Mouse (Mus musculus): ENCODE measurements around the gene Akt3. TPM values are rescaled to one million over a fixed set of nuclear protein-coding genes. Genes with fewer than 3 reads are reported as not detected.
A peak's percentile ranks its signal among the peaks of the same experiment; 100 is the strongest.

Gene Akt3
- total and polyA plus RNA-seq, 2 experiments from 2014 or later, result 18.6 to 143 TPM

DNA sequence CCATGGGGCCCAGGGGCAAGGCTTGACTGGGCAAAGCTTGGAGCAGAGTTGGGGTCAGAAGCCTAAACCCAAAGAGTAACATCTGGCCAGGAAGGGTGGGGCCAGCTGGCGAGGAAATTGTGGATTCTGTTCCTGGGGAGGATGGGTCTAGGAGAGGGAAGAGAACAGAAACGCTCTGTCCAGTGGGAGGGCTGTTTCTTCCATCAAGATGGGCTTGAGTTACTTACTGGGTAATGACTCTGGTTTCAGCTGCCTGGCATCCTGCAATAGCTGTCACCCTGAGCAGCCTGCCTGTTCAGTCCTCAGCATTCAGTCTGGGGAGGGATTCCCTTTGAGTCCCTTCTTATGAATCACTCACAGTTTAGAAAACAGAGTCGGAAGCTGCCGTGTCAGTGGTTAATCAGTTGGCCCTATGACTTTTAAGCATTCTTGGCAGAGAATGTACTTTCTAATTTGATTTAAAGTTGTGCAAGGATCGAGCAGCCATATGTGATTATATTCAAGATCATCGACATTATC lies 243.0 kb downstream of the Akt3 start:
- H3K27ac ChIP-seq (ENCODE audit: low read depth, low read length), result peak overlapping the region; percentile 58
- DNase-seq, result peak; percentile 32
- 27% methylated on average over 6 of the region's 6 CpGs for WGBS
- peaks cover 6% of the 10 kb centered on the region for H3K4me1 ChIP-seq (ENCODE audit: insufficient read depth)
- H3K36me3 ChIP-seq (ENCODE audit: insufficient read depth), result peaks cover under 1% of the 10 kb centered on the region; the same call in 1 of the 2 replicates
- no peaks in the 10 kb centered on the region for H3K9me3 ChIP-seq (ENCODE audit: low read length)
- peak; percentile 49 for ATAC-seq
- H3K4me2 ChIP-seq (ENCODE audit: low read depth), result no peak overlapping the region
- H3K27me3 ChIP-seq (ENCODE audit: insufficient read depth, low read length), result no peaks in the 10 kb centered on the region
- no peak overlapping the region for H3K4me3 ChIP-seq (ENCODE audit: low read depth, low read length)
- H3K9ac ChIP-seq, result no peak overlapping the region
- no peak for TF ChIP-seq CTCF (IDR thresholded peaks at IDR 0.05; ENCODE audit: low read depth)

DNA sequence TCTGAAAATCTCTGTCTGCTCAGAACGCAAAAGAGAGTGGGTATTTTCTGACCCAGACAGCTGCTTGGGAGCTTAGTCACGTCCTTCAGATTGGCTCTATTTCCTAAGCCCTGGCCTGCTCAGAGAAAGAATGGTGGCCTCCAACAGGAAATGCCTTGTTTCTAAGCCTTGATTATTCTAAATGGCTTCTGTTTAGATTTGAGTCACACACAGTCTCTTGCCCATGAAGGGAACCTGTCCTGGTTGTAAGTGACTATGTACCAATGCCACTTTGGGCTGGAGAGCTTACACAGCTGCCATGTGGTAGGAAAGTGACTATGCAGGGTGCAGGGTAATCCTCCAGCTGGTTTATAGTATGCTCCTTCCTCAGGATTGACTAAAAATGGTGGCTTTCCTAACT lies 243.7 kb downstream of the Akt3 start:
- Histone ChIP-seq H3K4me2 (ENCODE audit: low read depth) (no peak overlapping the region), H3K27ac (ENCODE audit: low read depth, low read length) (peak overlapping the region; percentile 58; the same call in 1 of the 2 replicates), H3K9me3 (ENCODE audit: low read length) (no peaks in the 10 kb centered on the region), H3K36me3 (ENCODE audit: insufficient read depth) (no peaks in the 10 kb centered on the region; the same call in 1 of the 2 replicates), H3K4me1 (ENCODE audit: insufficient read depth) (peaks cover 6% of the 10 kb centered on the region), H3K27me3 (ENCODE audit: insufficient read depth, low read length) (no peaks in the 10 kb centered on the region), H3K9ac (no peak overlapping the region), H3K4me3 (ENCODE audit: low read depth, low read length) (no peak overlapping the region)
- WGBS, result 31% methylated on average over 2 of the region's 2 CpGs
- peak; percentile 38 for ATAC-seq
- no peak for TF ChIP-seq CTCF (IDR thresholded peaks at IDR 0.05; ENCODE audit: low read depth)
- DNase-seq, result peak; percentile 39

DNA sequence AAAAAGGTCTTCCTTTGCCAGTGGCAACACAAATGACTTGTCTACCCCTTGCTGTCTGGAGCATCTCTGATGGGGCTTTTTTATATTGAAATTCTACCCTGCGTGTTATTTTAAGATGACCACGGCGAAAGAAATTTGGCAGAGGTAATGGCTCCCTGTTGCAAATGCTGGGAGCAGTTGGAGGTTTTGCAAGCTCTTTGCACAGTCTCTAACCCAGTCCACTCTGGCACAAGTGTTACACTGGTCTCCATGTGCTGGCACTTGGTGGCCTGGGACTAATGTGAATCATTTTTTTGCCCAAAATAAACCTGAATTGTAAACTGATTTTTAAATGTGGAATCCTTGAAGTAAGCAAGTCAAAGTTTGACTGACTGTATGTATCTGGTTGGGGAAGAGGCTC lies 244.2 kb downstream of the Akt3 start:
- Histone ChIP-seq H3K4me2 (ENCODE audit: low read depth) (no peak overlapping the region), H3K27ac (ENCODE audit: low read depth, low read length) (peak overlapping the region; percentile 58), H3K4me3 (ENCODE audit: low read depth, low read length) (no peak overlapping the region), H3K9ac (no peak overlapping the region), H3K4me1 (ENCODE audit: insufficient read depth) (peaks cover 6% of the 10 kb centered on the region), H3K36me3 (ENCODE audit: insufficient read depth) (no peaks in the 10 kb centered on the region; the same call in 1 of the 2 replicates), H3K27me3 (ENCODE audit: insufficient read depth, low read length) (no peaks in the 10 kb centered on the region), H3K9me3 (ENCODE audit: low read length) (no peaks in the 10 kb centered on the region)
- WGBS, result 69% methylated on average over 3 of the region's 3 CpGs
- no peak for TF ChIP-seq CTCF (IDR thresholded peaks at IDR 0.05; ENCODE audit: low read depth)
- DNase-seq (no peak), ATAC-seq (no peak)

DNA sequence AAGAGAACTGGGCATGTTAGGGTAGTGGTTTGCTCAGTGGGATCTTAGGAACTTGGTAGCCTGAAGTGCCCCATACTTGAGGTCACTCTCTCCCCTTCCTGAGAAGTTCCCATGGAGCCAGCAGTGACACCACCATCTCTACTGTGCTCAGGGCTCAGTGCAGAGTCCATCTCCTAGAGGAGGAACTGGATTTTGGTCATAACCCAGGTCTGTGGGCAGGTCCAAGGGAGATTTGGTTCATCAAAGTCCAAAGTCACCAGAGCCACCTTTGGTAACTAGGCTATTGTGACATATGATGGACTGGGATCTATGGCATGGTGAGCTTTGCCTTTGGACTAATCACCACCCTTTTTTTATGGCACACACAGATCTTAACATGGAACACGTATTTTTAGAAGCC lies 244.7 kb downstream of the Akt3 start:
- no peaks in the 10 kb centered on the region; the same call in 1 of the 2 replicates for H3K36me3 ChIP-seq (ENCODE audit: insufficient read depth)
- no peak for ATAC-seq
- TF ChIP-seq CTCF (IDR thresholded peaks at IDR 0.05; ENCODE audit: low read depth), result no peak
- H3K9ac ChIP-seq, result no peak overlapping the region
- no peak overlapping the region for H3K4me3 ChIP-seq (ENCODE audit: low read depth, low read length)
- no peaks in the 10 kb centered on the region for H3K27me3 ChIP-seq (ENCODE audit: insufficient read depth, low read length)
- peaks cover 6% of the 10 kb centered on the region for H3K4me1 ChIP-seq (ENCODE audit: insufficient read depth)
- no peak overlapping the region for H3K27ac ChIP-seq (ENCODE audit: low read depth, low read length)
- WGBS, result 73% methylated on average over 1 of the region's 1 CpGs
- DNase-seq, result no peak
- H3K4me2 ChIP-seq (ENCODE audit: low read depth), result no peak overlapping the region
- H3K9me3 ChIP-seq (ENCODE audit: low read length), result no peaks in the 10 kb centered on the region

DNA sequence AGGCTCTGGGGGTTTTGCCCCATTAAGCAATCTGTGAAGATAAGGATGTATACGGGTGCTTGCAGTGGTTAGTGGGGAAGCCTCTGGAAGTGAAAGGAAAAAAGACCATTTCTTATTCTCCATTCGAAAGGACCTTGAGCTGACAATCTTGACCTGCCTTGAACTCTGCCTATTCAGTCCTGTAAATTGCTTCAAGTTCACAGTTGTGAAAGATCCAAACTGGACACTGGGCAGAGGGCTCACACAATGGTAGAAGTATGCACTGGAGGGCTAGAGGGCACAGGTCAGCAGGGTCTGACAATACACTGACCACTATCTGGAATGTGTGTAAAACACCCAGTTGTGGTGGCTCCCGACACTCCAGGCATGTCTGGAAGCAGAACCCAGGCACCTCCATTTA lies 245.2 kb downstream of the Akt3 start:
- DNase-seq, result no peak
- Histone ChIP-seq H3K27ac (ENCODE audit: low read depth, low read length) (no peak overlapping the region), H3K9me3 (ENCODE audit: low read length) (no peaks in the 10 kb centered on the region), H3K4me2 (ENCODE audit: low read depth) (no peak overlapping the region), H3K4me3 (ENCODE audit: low read depth, low read length) (no peak overlapping the region), H3K9ac (no peak overlapping the region), H3K4me1 (ENCODE audit: insufficient read depth) (peaks cover 6% of the 10 kb centered on the region), H3K36me3 (ENCODE audit: insufficient read depth) (no peaks in the 10 kb centered on the region), H3K27me3 (ENCODE audit: insufficient read depth, low read length) (no peaks in the 10 kb centered on the region)
- TF ChIP-seq CTCF (IDR thresholded peaks at IDR 0.05; ENCODE audit: low read depth), result no peak
- ATAC-seq, result no peak
- 66% methylated on average over 3 of the region's 3 CpGs for WGBS

DNA sequence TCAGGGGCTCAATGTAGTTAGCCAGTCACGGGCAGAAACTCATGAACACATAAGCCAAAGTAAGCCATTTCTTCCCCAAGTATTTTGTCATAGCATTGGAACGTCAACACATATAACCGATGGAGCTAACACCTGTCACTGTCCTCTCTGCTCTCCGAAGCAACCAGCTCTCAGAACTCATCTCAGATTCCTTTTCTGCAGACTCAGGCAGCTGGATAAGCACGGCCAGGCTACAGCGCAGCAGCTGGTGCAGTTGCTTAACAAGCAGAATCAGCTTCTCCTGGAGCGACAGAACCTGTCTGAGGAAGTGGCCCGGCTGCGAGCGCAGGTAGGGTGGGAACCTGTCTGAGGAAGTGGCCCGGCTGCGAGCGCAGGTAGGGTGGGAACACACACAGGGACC lies 246.3 kb downstream of the Akt3 start:
- Histone ChIP-seq H3K4me2 (ENCODE audit: low read depth) (no peak overlapping the region), H3K9me3 (ENCODE audit: low read length) (no peaks in the 10 kb centered on the region), H3K27me3 (ENCODE audit: insufficient read depth, low read length) (no peaks in the 10 kb centered on the region), H3K27ac (ENCODE audit: low read depth, low read length) (no peak overlapping the region), H3K36me3 (ENCODE audit: insufficient read depth) (no peaks in the 10 kb centered on the region), H3K4me1 (ENCODE audit: insufficient read depth) (peaks cover 3% of the 10 kb centered on the region), H3K9ac (no peak overlapping the region), H3K4me3 (ENCODE audit: low read depth, low read length) (no peak overlapping the region)
- DNase-seq, result no peak
- no peak for TF ChIP-seq CTCF (IDR thresholded peaks at IDR 0.05; ENCODE audit: low read depth)
- whole genome bisulfite sequencing, result 84% methylated on average over 13 of the region's 13 CpGs
- no peak for ATAC-seq

DNA sequence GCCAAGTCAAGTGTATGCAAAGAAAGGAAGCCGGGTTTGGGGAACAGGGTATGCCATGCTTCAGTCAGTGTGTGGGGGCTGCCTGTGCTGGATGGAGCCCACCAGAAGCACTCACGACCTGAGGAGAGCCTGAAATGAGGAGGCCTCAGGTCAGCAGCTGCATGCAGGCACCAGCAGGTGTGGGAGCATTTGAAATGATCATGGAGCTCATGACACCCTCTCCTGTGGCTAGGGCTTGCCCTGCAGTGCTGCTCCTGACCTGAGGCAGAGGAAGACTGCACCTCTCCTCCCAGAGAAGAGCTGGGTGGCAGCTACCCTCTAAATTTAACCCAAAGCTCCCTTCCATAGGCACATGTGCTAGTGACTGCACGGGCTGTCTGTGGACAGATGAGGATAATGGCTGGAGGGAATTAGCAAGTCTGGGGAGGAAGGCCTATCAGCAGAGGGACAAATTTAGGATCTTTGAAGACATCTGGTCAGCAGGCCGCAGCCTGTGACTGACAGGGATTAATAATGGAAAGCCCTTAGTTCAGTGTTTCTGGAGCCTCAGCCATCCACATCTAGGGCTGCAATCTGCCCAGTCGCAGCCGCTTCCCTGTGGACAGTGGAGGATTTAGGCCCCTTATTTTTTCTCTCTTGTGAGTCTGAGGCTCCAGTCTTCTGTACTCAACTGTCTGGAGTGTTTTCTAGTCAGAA lies 247.2 kb downstream of the Akt3 start:
- WGBS, result 51% methylated on average over 6 of the region's 6 CpGs
- Histone ChIP-seq H3K4me3 (ENCODE audit: low read depth, low read length) (no peak overlapping the region), H3K4me1 (ENCODE audit: insufficient read depth) (peaks cover 3% of the 10 kb centered on the region), H3K36me3 (ENCODE audit: insufficient read depth) (no peaks in the 10 kb centered on the region), H3K27me3 (ENCODE audit: insufficient read depth, low read length) (no peaks in the 10 kb centered on the region), H3K9me3 (ENCODE audit: low read length) (no peaks in the 10 kb centered on the region), H3K4me2 (ENCODE audit: low read depth) (no peak overlapping the region), H3K27ac (ENCODE audit: low read depth, low read length) (no peak overlapping the region), H3K9ac (no peak overlapping the region)
- DNase-seq (no peak), ATAC-seq (no peak)
- no peak for TF ChIP-seq CTCF (IDR thresholded peaks at IDR 0.05; ENCODE audit: low read depth)

Data from forebrain, postnatal 0 days (tissue).